Comparison of ENCODE assay signal across 12 mouse cellular contexts in the genomic region with DNA sequence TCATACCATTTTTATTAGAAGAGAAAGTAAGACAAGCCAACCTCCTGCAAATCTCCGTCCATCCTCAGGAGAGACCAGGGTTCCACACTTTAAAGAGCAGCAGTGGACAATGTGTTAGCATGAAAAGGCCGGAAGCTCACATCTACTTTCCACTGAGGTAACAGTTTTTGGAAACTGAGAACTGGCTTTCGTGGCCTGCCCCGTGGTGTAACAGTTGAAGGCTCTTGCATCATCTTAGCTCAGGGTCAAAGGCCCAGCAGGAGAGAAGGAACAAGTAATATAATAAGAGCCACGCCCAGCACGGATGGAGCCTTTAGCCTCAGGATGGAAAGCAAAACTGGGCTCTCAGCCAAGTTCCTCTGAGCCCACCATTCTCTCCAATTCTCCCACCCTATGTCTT. TPM values are rescaled to one million over a fixed set of nuclear protein-coding genes. Genes with fewer than 3 reads are reported as not detected.
DNase-seq lines count a peak whose midpoint lies in the region; ATAC-seq and TF ChIP-seq lines count a peak whose summit lies in the region.
"Had no signal": no experiment of that assay in that cellular context is flagged by ENCODE, and none has a peak within 500 bp of the region (broad histone marks: within the 10 kb centered on the region; RNA-seq: fewer than 3 reads in every experiment).

No protein-coding gene starts in this region.

- no peak overlapping the region for H3K4me2 ChIP-seq in embryonic facial prominence, embryonic 14.5 days (ENCODE audit: low read depth, low read length)
- no peak overlapping the region for H3K4me2 ChIP-seq in liver, embryonic 11.5 days
- H3K4me2 ChIP-seq in intestine, postnatal 0 days (replicated peaks; ENCODE audit: low read depth), result peak overlapping the region; percentile 22
- no peak overlapping the region for H3K4me2 ChIP-seq in stomach, embryonic 15.5 days
- H3K4me2 ChIP-seq: hindbrain, embryonic 15.5 days; limb, embryonic 15.5 days; neural tube, embryonic 12.5 days had no signal

- no peak overlapping the region for H3K27ac ChIP-seq in embryonic facial prominence, embryonic 14.5 days (replicated peaks; ENCODE audit: low read depth, low read length)
- no peak overlapping the region for H3K27ac ChIP-seq in embryonic facial prominence, embryonic 10.5 days (replicated peaks)
- H3K27ac ChIP-seq in liver, embryonic 11.5 days (ENCODE audit: low read depth, low read length), result no peak overlapping the region
- peak overlapping the region; percentile 90 for H3K27ac ChIP-seq in intestine, postnatal 0 days (ENCODE audit: low read depth, low read length)
- H3K27ac ChIP-seq in stomach, embryonic 15.5 days, result peak overlapping the region; percentile 23; the same call in 1 of the 2 replicates
- no peak overlapping the region for H3K27ac ChIP-seq in cerebellum, adult 2 months (ENCODE audit: insufficient read depth, low read length)
- H3K27ac ChIP-seq: hindbrain, embryonic 15.5 days; limb, embryonic 15.5 days; neural tube, embryonic 12.5 days had no signal

- WGBS in embryonic facial prominence, embryonic 14.5 days, result 45% methylated on average over 6 of the region's 6 CpGs
- WGBS in embryonic facial prominence, embryonic 10.5 days, result 84% methylated on average over 6 of the region's 6 CpGs
- WGBS in liver, embryonic 11.5 days, result 64% methylated on average over 6 of the region's 6 CpGs
- 28% methylated on average over 6 of the region's 6 CpGs for WGBS in intestine, postnatal 0 days
- WGBS in stomach, embryonic 15.5 days, result 58% methylated on average over 6 of the region's 6 CpGs
- WGBS in cerebellum, adult 2 months, result 50% methylated on average over 6 of the region's 6 CpGs

- TF ChIP-seq CTCF in intestine, postnatal 0 days (IDR thresholded peaks at IDR 0.05; ENCODE audit: low read depth), result no peak
- TF ChIP-seq CTCF in cerebellum, adult 2 months (IDR thresholded peaks at IDR 0.05; ENCODE audit: borderline replicate concordance, insufficient read depth, low read depth, low read length), result no peak

- no peak overlapping the region for H3K9ac ChIP-seq in embryonic facial prominence, embryonic 14.5 days (ENCODE audit: low read depth, low read length)
- H3K9ac ChIP-seq in liver, embryonic 11.5 days (ENCODE audit: low read depth, low read length), result no peak overlapping the region
- no peak overlapping the region for H3K9ac ChIP-seq in intestine, postnatal 0 days (ENCODE audit: low read depth, low read length)
- no peak overlapping the region for H3K9ac ChIP-seq in stomach, embryonic 15.5 days
- H3K9ac ChIP-seq: hindbrain, embryonic 15.5 days; limb, embryonic 15.5 days; neural tube, embryonic 12.5 days had no signal

- no peaks in the 10 kb centered on the region for H3K9me3 ChIP-seq in embryonic facial prominence, embryonic 14.5 days (ENCODE audit: control insufficient read depth, low read length)
- no peaks in the 10 kb centered on the region for H3K9me3 ChIP-seq in embryonic facial prominence, embryonic 10.5 days
- H3K9me3 ChIP-seq in liver, embryonic 11.5 days (ENCODE audit: control insufficient read depth, low read length), result no peaks in the 10 kb centered on the region
- no peaks in the 10 kb centered on the region for H3K9me3 ChIP-seq in intestine, postnatal 0 days (ENCODE audit: control insufficient read depth)
- no peaks in the 10 kb centered on the region for H3K9me3 ChIP-seq in stomach, embryonic 15.5 days
- H3K9me3 ChIP-seq: hindbrain, embryonic 15.5 days; limb, embryonic 15.5 days; neural tube, embryonic 12.5 days had no signal

- H3K36me3 ChIP-seq in embryonic facial prominence, embryonic 14.5 days (ENCODE audit: control insufficient read depth, insufficient read depth, low read length), result no peaks in the 10 kb centered on the region
- H3K36me3 ChIP-seq in embryonic facial prominence, embryonic 10.5 days (replicated peaks), result no peaks in the 10 kb centered on the region
- no peaks in the 10 kb centered on the region for H3K36me3 ChIP-seq in liver, embryonic 11.5 days (ENCODE audit: control insufficient read depth, insufficient read depth, low read length)
- H3K36me3 ChIP-seq in intestine, postnatal 0 days (ENCODE audit: control insufficient read depth, insufficient read depth), result peaks cover 8% of the 10 kb centered on the region; the same call in 1 of the 2 replicates
- H3K36me3 ChIP-seq in stomach, embryonic 15.5 days, result no peaks in the 10 kb centered on the region
- H3K36me3 ChIP-seq: limb, embryonic 15.5 days; neural tube, embryonic 12.5 days had no signal

- no peak for ATAC-seq in embryonic facial prominence, embryonic 14.5 days (ENCODE audit: low read depth)
- ATAC-seq in liver, embryonic 11.5 days (replicated peaks; ENCODE audit: low FRiP score), result no peak
- ATAC-seq in intestine, postnatal 0 days, result peak; percentile 78
- ATAC-seq in stomach, embryonic 15.5 days (ENCODE audit: insufficient read depth, low FRiP score, low read depth), result no peak; the same call in 1 of the 2 replicates

- no peak overlapping the region for H3K4me3 ChIP-seq in embryonic facial prominence, embryonic 14.5 days (ENCODE audit: low read depth, low read length)
- no peak overlapping the region for H3K4me3 ChIP-seq in embryonic facial prominence, embryonic 10.5 days
- no peak overlapping the region for H3K4me3 ChIP-seq in liver, embryonic 11.5 days (ENCODE audit: low read depth, low read length)
- no peak overlapping the region for H3K4me3 ChIP-seq in intestine, postnatal 0 days (ENCODE audit: low read depth, low read length)
- no peak overlapping the region for H3K4me3 ChIP-seq in stomach, embryonic 15.5 days (replicated peaks)
- H3K4me3 ChIP-seq in cerebellum, adult 2 months (replicated peaks; ENCODE audit: insufficient read depth, low read depth, low read length), result no peak overlapping the region
- H3K4me3 ChIP-seq: erythroblast, embryonic 14.5 days; hindbrain, embryonic 15.5 days; limb, embryonic 15.5 days; neural tube, embryonic 12.5 days had no signal

- no peaks in the 10 kb centered on the region for H3K27me3 ChIP-seq in embryonic facial prominence, embryonic 14.5 days (replicated peaks; ENCODE audit: control insufficient read depth, insufficient read depth, low read length)
- no peaks in the 10 kb centered on the region for H3K27me3 ChIP-seq in embryonic facial prominence, embryonic 10.5 days (replicated peaks; ENCODE audit: low read depth, poor library complexity, severe bottlenecking)
- no peaks in the 10 kb centered on the region for H3K27me3 ChIP-seq in liver, embryonic 11.5 days (replicated peaks; ENCODE audit: control insufficient read depth, insufficient read depth, low read length)
- no peaks in the 10 kb centered on the region for H3K27me3 ChIP-seq in intestine, postnatal 0 days (replicated peaks; ENCODE audit: control insufficient read depth, insufficient read depth, low read length)
- H3K27me3 ChIP-seq in stomach, embryonic 15.5 days (replicated peaks), result no peaks in the 10 kb centered on the region
- no peaks in the 10 kb centered on the region; the same call in 1 of the 2 replicates for H3K27me3 ChIP-seq in cerebellum, adult 2 months (ENCODE audit: control insufficient read depth, insufficient read depth, low read length)
- H3K27me3 ChIP-seq: hindbrain, embryonic 15.5 days; limb, embryonic 15.5 days; neural tube, embryonic 12.5 days had no signal

- H3K4me1 ChIP-seq in embryonic facial prominence, embryonic 14.5 days (ENCODE audit: control insufficient read depth, insufficient read depth, low read length), result peaks cover 18% of the 10 kb centered on the region
- peaks cover 42% of the 10 kb centered on the region for H3K4me1 ChIP-seq in embryonic facial prominence, embryonic 10.5 days
- peaks cover 10% of the 10 kb centered on the region for H3K4me1 ChIP-seq in liver, embryonic 11.5 days (replicated peaks; ENCODE audit: control insufficient read depth, insufficient read depth, low read length)
- peaks cover 18% of the 10 kb centered on the region for H3K4me1 ChIP-seq in intestine, postnatal 0 days (replicated peaks; ENCODE audit: control insufficient read depth, insufficient read depth, low read length)
- H3K4me1 ChIP-seq in stomach, embryonic 15.5 days, result peaks cover 11% of the 10 kb centered on the region; the same call in 1 of the 2 replicates
- peaks cover 14% of the 10 kb centered on the region for H3K4me1 ChIP-seq in cerebellum, adult 2 months (ENCODE audit: control insufficient read depth, insufficient read depth, low read length)
- H3K4me1 ChIP-seq: hindbrain, embryonic 15.5 days had no signal

- TF ChIP-seq POLR2A in cerebellum, adult 2 months (IDR thresholded peaks at IDR 0.05; ENCODE audit: borderline replicate concordance, insufficient read depth, low read length), result no peak

- DNase-seq in embryonic facial prominence, embryonic 14.5 days (ENCODE audit: low spot score), result peak; percentile 50
- DNase-seq in embryonic facial prominence, embryonic 10.5 days (ENCODE audit: low spot score), result no peak
- DNase-seq in liver, result peak; percentile 19
- no peak for DNase-seq in liver, embryonic 11.5 days (ENCODE audit: low spot score)
- DNase-seq in cerebellum, adult 2 months, result no peak
- no peak for DNase-seq in thymus, postnatal 36 days

RNA-seq across cellular contexts. Expression of gene Pfkp, which starts 12.1 kb away (rescaled TPM):
- polyA plus RNA-seq in embryonic facial prominence, embryonic 14.5 days (2014; fragmentation: Nextera tagmentation; extraction: Ambion mirVana), result 27.7 and 28.6 TPM in 2 replicates
- 12.5 and 13.2 TPM in 2 replicates for polyA plus RNA-seq in embryonic facial prominence, embryonic 10.5 days (2016; fragmentation: Nextera tagmentation; extraction: Ambion mirVana)
- 27.4 and 31.2 TPM in 2 replicates for polyA plus RNA-seq in liver, embryonic 11.5 days (2014; fragmentation: Nextera tagmentation; extraction: Ambion mirVana)
- polyA plus RNA-seq in intestine, postnatal 0 days (2015; fragmentation: Nextera tagmentation; extraction: Ambion mirVana), result 75.7 and 77.6 TPM in 2 replicates
- 39.8 and 51.2 TPM in 2 replicates for polyA plus RNA-seq in stomach, embryonic 15.5 days (2015; fragmentation: Nextera tagmentation; extraction: Ambion mirVana)
- 204 and 235 TPM in 2 replicates for polyA plus RNA-seq in cerebellum, adult 2 months (2012; rRNA removed)

Comparison
In these comparisons a context has a peak if more than half of its experiments do, and no peak if none do; other contexts are left out.
1. DNase-seq: peak in embryonic facial prominence, embryonic 14.5 days (single experiment) and liver (single experiment); none in embryonic facial prominence, embryonic 10.5 days (single experiment), liver, embryonic 11.5 days (single experiment), cerebellum, adult 2 months (0 of 2) and thymus, postnatal 36 days (0 of 2).
2. H3K27ac ChIP-seq: peak in intestine, postnatal 0 days (single experiment) and stomach, embryonic 15.5 days (single experiment); none in embryonic facial prominence, embryonic 14.5 days (single experiment), embryonic facial prominence, embryonic 10.5 days (single experiment), liver, embryonic 11.5 days (single experiment) and cerebellum, adult 2 months (single experiment).